Mouse (Mus musculus): ENCODE data around the gene Sptlc3. TPM values are rescaled to one million over a fixed set of nuclear protein-coding genes. Genes with fewer than 3 reads are reported as not detected.

The Sptlc3 gene
- total RNA-seq, 1 experiment from 2014 or later: not detected

DNA sequence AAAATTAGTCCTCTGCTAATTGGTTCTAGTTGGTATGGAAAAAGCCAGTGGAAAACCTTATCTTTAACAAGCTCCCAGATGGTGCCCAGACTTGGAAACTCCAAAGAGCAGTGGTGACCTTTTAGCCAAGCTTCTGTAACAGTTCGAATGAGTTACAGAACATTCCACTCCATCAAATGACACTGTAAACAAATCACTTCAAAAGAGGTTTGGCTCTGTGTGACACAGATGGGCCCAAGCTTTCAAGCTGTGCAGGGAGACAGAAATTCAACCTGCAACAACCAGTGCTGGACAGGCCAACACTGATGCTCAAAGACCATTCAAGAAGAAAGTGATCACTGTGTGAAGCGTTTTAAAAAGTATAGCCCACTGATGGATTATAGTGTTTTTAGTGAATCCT lies 144.1 kb downstream of the Sptlc3 start:
- peak; percentile 20 for DNase-seq

- no peak for DNase-seq
These were observed 148.2 kb downstream of the Sptlc3 start for GRCm38 (mm10) chr2:139641757-139642385.

DNA sequence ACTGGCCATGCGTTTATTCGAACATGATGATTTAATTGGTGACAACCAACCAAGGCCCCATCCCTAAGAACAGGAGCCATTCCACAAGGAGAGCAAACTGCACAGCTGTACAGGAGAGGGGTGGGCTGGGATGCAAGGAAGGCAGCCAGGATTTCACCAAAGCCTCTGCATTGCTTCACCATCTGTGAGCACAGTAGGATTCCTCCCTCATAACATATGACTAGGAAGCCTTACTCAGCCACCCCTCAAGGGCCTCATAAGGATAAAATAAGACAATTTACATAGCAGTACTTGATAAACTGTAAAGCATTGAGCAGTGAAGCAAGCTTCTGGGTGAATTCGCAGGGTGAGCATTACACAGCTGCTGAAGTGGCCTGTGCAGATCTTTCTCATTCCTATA lies 155.8 kb downstream of the Sptlc3 start:
- no peak for DNase-seq

- DNase-seq: no peak
These were observed 163.0 kb downstream of the Sptlc3 start for GRCm38 (mm10) chr2:139656750-139657149.

DNA sequence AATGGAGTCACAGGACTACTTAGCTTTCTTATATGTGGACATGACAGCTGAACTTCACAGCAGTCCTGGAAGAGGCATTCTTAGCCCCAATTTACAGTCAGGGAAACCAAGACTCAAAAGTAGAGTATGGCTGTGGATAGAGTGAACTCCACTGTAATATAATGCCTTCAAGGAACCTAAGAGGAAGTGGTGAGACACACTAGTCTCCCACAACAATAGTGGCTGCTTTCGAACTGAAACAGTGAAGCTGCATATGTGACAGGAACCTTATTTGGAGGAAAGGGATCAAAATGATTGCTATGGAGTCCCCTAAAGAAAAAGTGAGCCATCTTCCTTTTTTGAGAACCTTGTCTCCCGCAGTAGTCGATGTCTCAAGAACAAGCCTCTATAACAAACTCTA lies 178.1 kb downstream of the Sptlc3 start:
- no peak for DNase-seq

DNA sequence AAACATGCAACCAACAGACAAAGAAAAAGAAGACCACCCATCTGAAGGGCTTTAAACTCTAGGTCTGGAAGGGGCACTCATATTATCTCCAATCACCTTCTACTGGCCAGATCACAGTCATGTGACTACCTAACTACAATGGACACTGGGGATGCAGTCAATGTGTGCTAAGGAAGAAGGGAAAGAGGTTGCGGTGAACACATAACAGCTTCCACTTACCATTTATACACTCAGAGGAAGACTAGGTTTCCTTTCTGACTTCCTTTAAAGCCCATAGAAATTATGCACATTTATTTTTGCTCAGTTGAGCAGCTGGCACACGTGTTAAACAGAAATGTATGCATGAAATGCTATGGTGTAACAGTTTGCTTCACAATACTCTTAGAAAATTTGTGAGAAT lies 178.7 kb downstream of the Sptlc3 start:
- DNase-seq: no peak

GRCm38 (mm10) chr2:139677065-139677762 lies 183.5 kb downstream of the Sptlc3 start:
- DNase-seq: peak; percentile 91

DNA sequence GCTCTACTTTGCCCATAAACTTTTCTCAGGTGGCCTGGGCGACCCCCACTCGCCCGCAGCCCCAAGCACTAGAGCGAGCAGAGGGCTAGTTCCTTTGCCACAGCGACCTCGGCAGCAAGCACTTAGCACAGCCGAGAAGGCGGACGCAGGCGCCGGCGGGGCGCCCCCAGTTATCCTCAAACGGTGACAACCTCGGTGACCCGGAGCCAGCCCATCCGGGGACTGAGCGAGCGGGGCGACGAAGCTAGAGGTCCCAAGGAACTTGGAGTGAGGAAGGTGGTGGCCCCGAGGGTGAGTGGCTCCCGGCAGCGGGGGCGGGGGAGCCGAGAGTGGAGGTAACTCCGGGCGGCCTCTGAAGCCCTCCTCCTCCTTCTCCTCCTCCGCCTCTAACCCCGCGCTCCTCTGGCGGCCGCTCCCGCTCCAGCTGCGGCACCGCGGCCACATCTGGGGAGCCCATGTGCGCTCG lies 184.1 kb downstream of the Sptlc3 start, which contains the start of gene Ism1:
Gene Ism1, plus strand, starts transcription at position 370 of the 466 bp plus-strand sequence.
- peak; percentile 68 for DNase-seq

DNA sequence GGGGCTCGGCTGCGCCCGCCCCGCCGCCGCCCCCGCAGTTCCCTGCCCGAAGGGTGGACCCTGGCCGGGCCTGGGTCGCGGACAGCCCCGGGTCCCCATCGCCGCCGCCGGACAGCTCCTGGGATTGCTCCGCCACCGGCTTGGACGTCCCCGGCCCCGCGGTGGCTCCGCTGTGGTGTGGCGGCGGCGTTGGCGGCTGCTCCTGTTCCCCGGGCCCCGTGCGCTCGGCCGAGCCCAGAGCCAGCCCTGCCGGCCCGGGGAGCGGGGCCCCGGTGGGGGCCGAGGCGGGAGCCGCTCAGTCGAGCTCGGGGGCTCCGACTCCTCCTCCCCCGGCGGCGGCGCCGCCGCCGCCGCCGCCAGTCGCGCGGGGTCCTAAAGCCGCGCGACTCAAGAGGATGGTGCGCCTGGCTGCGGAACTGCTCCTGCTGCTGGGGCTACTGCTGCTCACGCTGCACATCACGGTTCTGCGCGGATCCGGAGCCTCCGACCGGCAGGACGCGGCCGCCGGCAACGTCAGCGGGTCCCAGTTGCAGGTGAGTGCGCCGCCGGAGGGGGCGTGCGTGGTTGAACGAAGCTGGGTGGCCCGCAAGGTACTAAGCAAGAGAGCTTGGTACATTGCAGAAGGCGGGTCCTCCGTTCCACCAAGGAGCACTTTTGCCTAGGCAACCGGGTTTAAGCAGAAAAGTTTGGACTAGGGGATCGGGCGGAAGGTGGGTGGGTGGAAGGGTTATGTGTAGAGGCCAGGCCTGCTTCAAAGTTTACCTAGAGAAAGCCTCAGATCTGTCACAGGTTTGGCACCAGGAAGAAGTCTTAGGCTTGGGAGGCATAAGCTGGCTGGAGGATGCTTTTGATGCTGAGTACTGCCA lies 184.8 kb downstream of the Sptlc3 start:
- DNase-seq: peak; percentile 72

DNA sequence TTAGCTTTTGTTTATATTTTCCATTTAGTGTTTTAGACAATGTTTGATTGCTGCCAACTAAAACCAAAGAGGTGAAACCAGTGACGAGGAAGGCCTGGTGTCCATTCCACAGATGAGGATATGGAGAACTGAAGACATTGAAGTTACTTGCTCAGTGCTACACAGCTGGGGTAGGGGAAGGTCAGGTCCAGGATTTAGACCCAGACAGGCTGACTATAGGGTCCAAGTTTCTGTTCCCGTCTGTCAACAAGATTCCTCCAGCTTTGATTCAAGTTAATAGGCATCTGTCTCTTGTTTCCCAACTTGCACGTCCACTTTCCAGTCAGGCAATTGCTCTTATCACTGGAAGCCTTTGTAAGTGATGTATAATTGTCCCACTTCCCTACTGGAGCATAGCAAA lies 188.8 kb downstream of the Sptlc3 start:
- DNase-seq: no peak

Other genes starting within 250 kb of the Sptlc3 start
- 35.5 and 37.0 TPM in 2 replicates for gene Ism1, start 184.3 kb downstream of the Sptlc3 start, total RNA-seq (2021)

All from adrenal gland, postnatal 14 days (tissue).